Mouse (Mus musculus) lung, adult 2 months (tissue): ENCODE measurements around the gene Nav3.

ENCODE experiments used
- CTCF ChIP-seq: fragments of 200-500 bp; IDR thresholded peaks from 2 replicates; pipeline ENCODE4 v1.5.1; 2011; ENCODE audit warnings: mild to moderate bottlenecking, low read length, control low read depth; ENCODE audit not compliant: insufficient read depth
- POLR2A ChIP-seq: fragments of 200-500 bp; IDR thresholded peaks from 2 replicates; pipeline ENCODE4 v1.6.1; 2011; ENCODE audit warnings: low read depth, mild to moderate bottlenecking, control low read depth, low read length, borderline replicate concordance; ENCODE audit errors: extremely low read depth

DNA sequence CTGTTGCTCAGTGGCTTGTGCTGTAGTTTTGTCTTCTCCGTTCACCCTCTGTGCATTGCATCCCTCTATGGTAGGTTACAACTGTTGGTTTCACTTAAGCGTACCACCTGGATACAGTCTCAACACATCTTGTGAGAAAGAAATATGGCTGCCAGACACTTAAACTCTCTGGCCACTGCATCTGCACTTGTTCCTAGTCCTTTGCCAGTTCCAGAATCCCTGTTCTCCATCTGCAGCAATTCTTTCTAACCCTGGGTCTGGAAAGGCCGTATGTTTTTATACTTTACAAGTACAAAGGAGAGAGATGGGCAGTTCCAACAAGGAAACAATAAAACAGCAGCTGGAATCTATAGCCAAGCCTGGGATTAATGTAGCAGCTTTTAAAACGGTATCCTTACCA lies 418.5 kb downstream of the Nav3 start:
- TF ChIP-seq CTCF, result no peak
- TF ChIP-seq POLR2A, result no peak
